Mouse (Mus musculus): Measurements from ENCODE around the gene Gtf2a1. TPM values are rescaled to one million over a fixed set of nuclear protein-coding genes. Genes with fewer than 3 reads are reported as not detected.
A peak's percentile ranks its signal among the peaks of the same experiment; 100 is the strongest.

Gene Gtf2a1
- total and polyA plus RNA-seq, 3 experiments: 19.2 to 34.5 (median 25.7) TPM

- Histone ChIP-seq H3K4me2 (ENCODE audit: insufficient read depth, low read depth, poor library complexity, severe bottlenecking) (peak overlapping the region; percentile 92), H3K79me2 (replicated peaks; ENCODE audit: control insufficient read depth, extremely low read depth, insufficient read depth, poor library complexity, severe bottlenecking) (peaks cover 56% of the 10 kb centered on the region), H3K4me3 (replicated peaks in 1 of 3; ENCODE audit: low read depth in 2 of 3, low read length in 2 of 3, poor library complexity in 1 of 3) (no peak overlapping the region), H3K36me3 (replicated peaks in 1 of 2; ENCODE audit: control insufficient read depth in 1 of 2, insufficient read depth in 1 of 2, low read length in 1 of 2) (peaks cover 24 to 73% of the 10 kb centered on the region in 2 experiments), H3K9ac (ENCODE audit: insufficient read depth, low read depth) (peak overlapping the region; percentile 64), H3K4me1 (ENCODE audit: control insufficient read depth in 1 of 2, insufficient read depth in 2 of 2) (peaks cover 6 to 63% of the 10 kb centered on the region in 2 experiments), H3K27ac (ENCODE audit: insufficient read depth, low read depth) (no peak overlapping the region), H3K27me3 (replicated peaks) (no peaks in the 10 kb centered on the region), H3K9me3 (replicated peaks; ENCODE audit: low read length) (peaks cover 5% of the 10 kb centered on the region)
- DNase-seq (ENCODE audit: extremely low read depth): no peak
- dilution Hi-C loops (cut with MboI; ENCODE audit: extremely low pct_ligation_motif_present, extremely low pct_unique_long_range_greater_than_20kb, low sequenced_read_pairs): no loop called here
- TF ChIP-seq EP300 (IDR thresholded peaks at IDR 0.05; ENCODE audit: low read length) (0 out of 2 replicates have a peak, but pooled peaks have one; percentile 12), TBP (conservative IDR thresholded peaks at IDR 0.05; ENCODE audit: low read depth, low read length) (0 out of 2 replicates have a peak, but pooled peaks have one; percentile 35), MAFK (IDR thresholded peaks at IDR 0.05; ENCODE audit: insufficient replicate concordance, low read length) (no peak), TCF12 (IDR thresholded peaks at IDR 0.05; ENCODE audit: low read depth, low read length) (0 out of 2 replicates have a peak, but pooled peaks have one; percentile 18), IRF4 (IDR thresholded peaks at IDR 0.05; ENCODE audit: low read depth, low read length) (peak; percentile 25; the same call in 1 of the 2 replicates)
- in situ Hi-C loops (cut with MboI; ENCODE audit: low pct_ligation_motif_present, low pct_unique_long_range_greater_than_20kb, low sequenced_read_pairs): no loop called here
Measured at GRCm38 (mm10) chr12:91581204-91582070, 8.8 kb downstream of the Gtf2a1 start.

- no peak overlapping the region for H3K4me3 ChIP-seq (replicated peaks in 1 of 3; ENCODE audit: low read depth in 2 of 3, low read length in 2 of 3, poor library complexity in 1 of 3)
- H3K9me3 ChIP-seq (replicated peaks; ENCODE audit: low read length): no peaks in the 10 kb centered on the region
- DNase-seq (ENCODE audit: extremely low read depth): no peak
- H3K36me3 ChIP-seq (replicated peaks in 1 of 2; ENCODE audit: control insufficient read depth in 1 of 2, insufficient read depth in 1 of 2, low read length in 1 of 2): peaks cover 27 to 72% of the 10 kb centered on the region in 2 experiments
- no peak overlapping the region for H3K9ac ChIP-seq (ENCODE audit: insufficient read depth, low read depth)
- no peak for TF ChIP-seq KAT2A (IDR thresholded peaks at IDR 0.05; ENCODE audit: insufficient replicate concordance, low read length)
- TF ChIP-seq CHD2 (IDR thresholded peaks at IDR 0.05; ENCODE audit: low read length): no peak
- TF ChIP-seq ETS1 (conservative IDR thresholded peaks at IDR 0.05; ENCODE audit: low read depth, low read length): no peak
- TF ChIP-seq IRF4 (IDR thresholded peaks at IDR 0.05; ENCODE audit: low read depth, low read length): no peak
- TF ChIP-seq RCOR1 (conservative IDR thresholded peaks at IDR 0.05; ENCODE audit: low read depth, low read length): no peak
- no peak overlapping the region for H3K4me2 ChIP-seq (ENCODE audit: insufficient read depth, low read depth, poor library complexity, severe bottlenecking)
- H3K79me2 ChIP-seq (replicated peaks; ENCODE audit: control insufficient read depth, extremely low read depth, insufficient read depth, poor library complexity, severe bottlenecking): peaks cover 46% of the 10 kb centered on the region
- in situ Hi-C loops (cut with MboI; ENCODE audit: low pct_ligation_motif_present, low pct_unique_long_range_greater_than_20kb, low sequenced_read_pairs): no loop called here
- no peaks in the 10 kb centered on the region for H3K27me3 ChIP-seq (replicated peaks)
- dilution Hi-C loops (cut with MboI; ENCODE audit: extremely low pct_ligation_motif_present, extremely low pct_unique_long_range_greater_than_20kb, low sequenced_read_pairs): no loop called here
- peaks cover 0 to 51% of the 10 kb centered on the region in 2 experiments; a peak in 2 of 4 replicates for H3K4me1 ChIP-seq (ENCODE audit: control insufficient read depth in 1 of 2, insufficient read depth in 2 of 2)
- H3K27ac ChIP-seq (ENCODE audit: insufficient read depth, low read depth): no peak overlapping the region
Measured at GRCm38 (mm10) chr12:91579665-91580064, 10.6 kb downstream of the Gtf2a1 start.

- TF ChIP-seq POLR2A (IDR thresholded peaks at IDR 0.05; ENCODE audit: low read depth, low read length) (no peak), RCOR1 (conservative IDR thresholded peaks at IDR 0.05; ENCODE audit: low read depth, low read length) (no peak), ZNF384 (IDR thresholded peaks at IDR 0.05; ENCODE audit: low read depth, low read length) (peak; percentile 52; the same call in 1 of the 2 replicates)
- no peak overlapping the region for H3K4me3 ChIP-seq (replicated peaks in 1 of 3; ENCODE audit: low read depth in 2 of 3, low read length in 2 of 3, poor library complexity in 1 of 3)
- H3K4me2 ChIP-seq (ENCODE audit: insufficient read depth, low read depth, poor library complexity, severe bottlenecking): no peak overlapping the region
- peaks cover 0 to 17% of the 10 kb centered on the region in 2 experiments; a peak in 2 of 4 replicates for H3K4me1 ChIP-seq (ENCODE audit: control insufficient read depth in 1 of 2, insufficient read depth in 2 of 2)
- H3K79me2 ChIP-seq (replicated peaks; ENCODE audit: control insufficient read depth, extremely low read depth, insufficient read depth, poor library complexity, severe bottlenecking): peaks cover 5% of the 10 kb centered on the region; the same call in 1 of the 2 replicates
- H3K9ac ChIP-seq (ENCODE audit: insufficient read depth, low read depth): no peak overlapping the region
- in situ Hi-C loops (cut with MboI; ENCODE audit: low pct_ligation_motif_present, low pct_unique_long_range_greater_than_20kb, low sequenced_read_pairs): no loop called here
- no peaks in the 10 kb centered on the region for H3K27me3 ChIP-seq (replicated peaks)
- H3K27ac ChIP-seq (ENCODE audit: insufficient read depth, low read depth): no peak overlapping the region
- DNase-seq (ENCODE audit: extremely low read depth): no peak
- H3K36me3 ChIP-seq (replicated peaks in 1 of 2; ENCODE audit: control insufficient read depth in 1 of 2, insufficient read depth in 1 of 2, low read length in 1 of 2): peaks cover 56 to 79% of the 10 kb centered on the region in 2 experiments
- no peaks in the 10 kb centered on the region for H3K9me3 ChIP-seq (replicated peaks; ENCODE audit: low read length)
- dilution Hi-C loops (cut with MboI; ENCODE audit: extremely low pct_ligation_motif_present, extremely low pct_unique_long_range_greater_than_20kb, low sequenced_read_pairs): no loop called here
Measured at GRCm38 (mm10) chr12:91571708-91572107, 18.6 kb downstream of the Gtf2a1 start.
